Mouse (Mus musculus): Measurements from ENCODE around the gene Ndufs8. TPM values are rescaled to one million over a fixed set of nuclear protein-coding genes. Genes with fewer than 3 reads are reported as not detected.

Gene Ndufs8
- polyA plus RNA-seq, 1 experiment from 2014 or later, result 371 TPM

DNA sequence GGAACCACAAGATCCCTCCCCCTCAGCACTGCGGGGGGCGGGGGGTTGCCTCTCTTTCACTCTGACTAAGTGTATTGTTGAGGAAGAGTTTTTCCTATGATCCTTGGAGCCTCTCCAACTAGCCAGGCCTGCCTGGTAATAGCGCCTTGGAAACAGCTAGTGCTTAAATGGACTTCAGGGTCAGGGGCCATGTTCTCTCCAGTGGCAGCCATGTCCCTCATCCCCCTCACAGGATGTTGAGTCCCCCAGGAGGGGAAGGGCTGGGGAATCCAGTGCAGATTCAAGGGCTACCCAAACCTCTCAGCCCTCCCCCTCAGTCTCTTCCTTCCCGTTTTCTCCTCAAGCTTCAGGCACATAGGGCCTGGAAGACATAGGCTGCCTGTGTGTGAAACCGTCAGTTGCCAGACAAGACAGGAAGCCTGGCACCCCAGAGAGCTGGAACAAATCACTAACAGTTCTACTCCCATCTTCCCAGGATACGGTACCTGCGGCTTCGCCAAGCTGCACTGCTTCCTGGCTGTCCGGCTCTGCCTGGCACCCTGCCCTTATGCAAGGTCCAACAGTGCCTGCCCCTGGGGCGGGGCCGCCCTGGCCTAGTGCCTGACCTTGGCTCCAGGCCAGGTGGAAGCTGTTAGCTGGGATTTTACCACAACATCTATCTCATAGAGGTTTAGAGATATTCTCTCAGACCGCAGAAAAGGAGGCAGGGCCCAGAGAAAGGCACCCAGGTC is 16.8 kb upstream of the Ndufs8 start, which contains the start of gene Aldh3b1:
TSS of gene Aldh3b1 (minus strand) at position 598 of the 731 bp plus-strand sequence.
- H3K9ac ChIP-seq, result no peak within 1 kb of the TSS
- ATAC-seq (replicated peaks; ENCODE audit: insufficient number of reproducible peaks, insufficient read depth, low FRiP score, low read depth), result peak; percentile 74
- H3K4me3 ChIP-seq, result no peak within 1 kb of the TSS
- 32% methylated on average over 12 of the region's 12 CpGs for WGBS
- H3K9me3 ChIP-seq (replicated peaks), result no peaks in the 10 kb centered on the region
- H3K4me2 ChIP-seq, result peak within 1 kb of the TSS; percentile 31
- peaks cover 30% of the 10 kb centered on the region for H3K4me1 ChIP-seq (replicated peaks)
- peak within 1 kb of the TSS; percentile 84 for H3K27ac ChIP-seq
- H3K36me3 ChIP-seq, result no peaks in the 10 kb centered on the region
- H3K27me3 ChIP-seq, result no peaks in the 10 kb centered on the region

DNA sequence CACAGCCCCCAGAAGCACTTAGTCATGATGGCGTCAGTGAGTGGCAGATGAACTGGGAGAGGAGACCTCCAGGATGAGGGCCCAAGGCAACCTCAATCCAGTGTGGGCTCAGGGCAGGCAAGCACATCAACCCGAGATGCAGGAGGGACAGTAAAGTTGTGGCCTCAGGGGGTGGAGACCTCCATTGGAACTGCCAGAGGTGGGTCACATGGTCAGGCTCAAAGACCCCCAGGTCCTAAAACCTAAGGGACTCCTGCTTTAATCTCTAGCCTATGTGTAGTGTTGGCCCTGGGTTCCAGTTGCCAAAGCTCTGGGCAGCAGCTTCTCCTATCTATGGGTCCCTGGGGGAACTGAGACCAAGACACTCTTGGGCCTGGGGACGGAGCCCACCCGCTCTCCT is 16.2 kb upstream of the Ndufs8 start:
- H3K4me1 ChIP-seq (replicated peaks), result peaks cover 36% of the 10 kb centered on the region
- H3K27ac ChIP-seq, result peak overlapping the region; percentile 84
- H3K9me3 ChIP-seq (replicated peaks), result no peaks in the 10 kb centered on the region
- ATAC-seq (replicated peaks; ENCODE audit: insufficient number of reproducible peaks, insufficient read depth, low FRiP score, low read depth), result no peak
- H3K27me3 ChIP-seq, result no peaks in the 10 kb centered on the region
- H3K4me3 ChIP-seq, result no peak overlapping the region
- 71% methylated on average over 4 of the region's 4 CpGs for WGBS
- no peak overlapping the region for H3K9ac ChIP-seq
- H3K4me2 ChIP-seq, result no peak overlapping the region
- no peaks in the 10 kb centered on the region for H3K36me3 ChIP-seq

DNA sequence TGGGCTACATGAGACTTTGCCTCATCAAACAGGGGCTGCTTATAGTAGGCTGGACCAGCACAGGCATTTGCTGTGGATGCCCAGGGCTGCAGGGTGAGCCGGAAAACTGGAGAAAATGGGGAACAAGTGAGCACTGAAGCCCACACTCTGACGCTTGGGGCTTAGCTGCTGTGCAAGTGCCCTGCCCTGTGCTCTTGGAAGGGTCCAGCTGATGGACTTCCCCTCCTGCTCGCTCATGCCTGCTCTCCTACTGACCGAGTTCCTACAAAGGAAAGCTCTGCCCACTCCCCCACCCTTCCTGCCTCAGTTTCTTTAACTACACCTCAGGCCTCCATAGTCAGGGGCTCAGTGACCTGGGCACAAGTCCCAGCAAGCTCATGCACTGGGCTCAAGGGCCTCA is 15.4 kb upstream of the Ndufs8 start:
- H3K9me3 ChIP-seq (replicated peaks), result no peaks in the 10 kb centered on the region
- H3K4me2 ChIP-seq, result no peak overlapping the region
- no peak for ATAC-seq (replicated peaks; ENCODE audit: insufficient number of reproducible peaks, insufficient read depth, low FRiP score, low read depth)
- peaks cover 42% of the 10 kb centered on the region for H3K4me1 ChIP-seq (replicated peaks)
- H3K9ac ChIP-seq, result no peak overlapping the region
- no peaks in the 10 kb centered on the region for H3K36me3 ChIP-seq
- H3K27ac ChIP-seq, result no peak overlapping the region
- no peaks in the 10 kb centered on the region for H3K27me3 ChIP-seq
- WGBS, result 84% methylated on average over 4 of the region's 4 CpGs
- no peak overlapping the region for H3K4me3 ChIP-seq

DNA sequence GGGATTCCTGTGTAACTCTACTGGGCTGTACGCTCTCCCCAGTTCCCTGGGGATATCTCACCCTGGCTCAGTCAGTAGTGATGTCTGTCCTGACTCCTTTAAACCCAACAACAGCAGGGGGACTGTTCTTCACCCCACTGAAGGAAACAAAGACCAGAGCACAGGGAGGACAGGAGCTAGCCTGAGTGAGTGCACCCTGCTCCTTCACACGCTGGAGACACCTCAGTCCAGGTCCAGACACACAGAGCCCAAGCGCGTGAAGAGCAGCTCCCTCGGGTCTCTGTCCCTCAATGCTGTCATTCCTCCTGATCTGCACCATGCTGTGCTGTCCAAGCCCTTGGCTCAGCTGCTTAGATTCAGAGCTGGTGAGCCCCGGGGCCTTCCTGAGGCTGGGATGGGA is 14.1 kb upstream of the Ndufs8 start:
- Histone ChIP-seq H3K36me3 (no peaks in the 10 kb centered on the region), H3K4me3 (no peak overlapping the region), H3K9me3 (replicated peaks) (no peaks in the 10 kb centered on the region), H3K27me3 (no peaks in the 10 kb centered on the region), H3K4me1 (replicated peaks) (peaks cover 42% of the 10 kb centered on the region), H3K4me2 (no peak overlapping the region), H3K9ac (no peak overlapping the region), H3K27ac (no peak overlapping the region)
- no peak for ATAC-seq (replicated peaks; ENCODE audit: insufficient number of reproducible peaks, insufficient read depth, low FRiP score, low read depth)
- WGBS, result 63% methylated on average over 6 of the region's 6 CpGs

DNA sequence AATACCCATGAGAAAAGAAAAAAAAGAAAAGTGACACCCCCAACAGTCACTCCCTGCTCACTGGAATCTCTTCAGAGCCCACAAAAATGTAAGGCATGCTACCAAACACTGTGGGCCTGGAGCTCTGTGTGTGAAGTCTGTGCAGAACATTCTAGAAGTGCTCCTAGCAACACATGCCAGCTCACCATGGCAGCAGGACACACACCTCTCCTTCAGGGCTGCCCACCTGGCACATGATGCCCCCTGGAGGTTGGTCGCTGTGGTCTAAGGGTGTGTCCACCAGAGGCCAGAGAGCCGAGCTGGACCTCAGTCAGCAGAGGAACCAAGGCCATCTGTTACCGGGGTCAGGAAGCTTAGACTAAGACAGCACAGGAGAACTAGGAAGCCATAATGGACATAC is 13.7 kb upstream of the Ndufs8 start:
- no peak for ATAC-seq (replicated peaks; ENCODE audit: insufficient number of reproducible peaks, insufficient read depth, low FRiP score, low read depth)
- 59% methylated on average over 3 of the region's 3 CpGs for WGBS
- no peak overlapping the region for H3K27ac ChIP-seq

DNA sequence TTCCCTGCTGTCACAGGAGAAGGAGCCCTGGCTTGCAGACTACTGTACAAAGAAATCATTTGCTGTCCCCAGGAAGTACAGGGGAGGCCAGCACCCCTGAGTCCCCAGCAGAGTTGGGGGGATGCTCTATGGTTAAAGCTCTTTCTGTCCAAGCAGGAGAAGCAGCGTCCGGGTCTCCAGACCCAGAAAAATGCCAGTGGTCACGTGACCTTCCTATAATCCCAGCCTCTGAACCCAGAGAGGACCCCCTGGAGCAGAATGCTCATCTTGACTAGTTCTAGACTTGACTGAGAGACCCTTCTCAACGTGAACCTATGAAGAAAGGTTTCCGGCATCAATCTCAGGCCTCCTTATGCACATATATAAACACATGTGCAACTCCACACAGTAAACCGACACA is 13.3 kb upstream of the Ndufs8 start:
- H3K9me3 ChIP-seq (replicated peaks), result no peaks in the 10 kb centered on the region
- H3K27me3 ChIP-seq, result no peaks in the 10 kb centered on the region
- ATAC-seq (replicated peaks; ENCODE audit: insufficient number of reproducible peaks, insufficient read depth, low FRiP score, low read depth), result no peak
- no peak overlapping the region for H3K4me2 ChIP-seq
- peaks cover 42% of the 10 kb centered on the region for H3K4me1 ChIP-seq (replicated peaks)
- H3K9ac ChIP-seq, result no peak overlapping the region
- no peak overlapping the region for H3K27ac ChIP-seq
- 77% methylated on average over 6 of the region's 6 CpGs for WGBS
- no peak overlapping the region for H3K4me3 ChIP-seq
- no peaks in the 10 kb centered on the region for H3K36me3 ChIP-seq

More for the DNA sequence above, 13.7 kb upstream of the Ndufs8 start:
- Histone ChIP-seq H3K9me3 (replicated peaks) (no peaks in the 10 kb centered on the region), H3K9ac (no peak overlapping the region), H3K4me3 (no peak overlapping the region), H3K4me2 (no peak overlapping the region), H3K27me3 (no peaks in the 10 kb centered on the region), H3K36me3 (no peaks in the 10 kb centered on the region), H3K4me1 (replicated peaks) (peaks cover 42% of the 10 kb centered on the region)

DNA sequence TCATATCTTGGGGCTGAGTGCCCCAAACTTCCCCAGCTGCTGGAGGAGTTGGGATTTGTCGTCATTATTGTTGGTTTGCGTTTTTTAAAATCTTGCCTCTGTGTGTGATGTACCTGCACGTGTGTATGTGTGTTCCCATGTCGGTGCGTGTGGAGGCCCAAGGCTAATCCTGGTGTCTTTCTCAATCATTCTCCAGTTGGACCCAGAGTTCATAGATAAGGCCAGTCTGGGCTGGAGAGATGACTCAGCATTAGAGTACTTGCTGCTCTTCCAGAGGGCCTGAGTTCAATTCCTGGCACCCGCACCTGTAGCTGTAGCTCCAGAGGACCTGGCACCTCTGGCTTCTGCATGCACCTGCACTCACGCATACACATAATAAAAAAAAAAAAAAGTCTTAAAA is 12.3 kb upstream of the Ndufs8 start:
- Histone ChIP-seq H3K36me3 (no peaks in the 10 kb centered on the region), H3K27ac (no peak overlapping the region), H3K27me3 (no peaks in the 10 kb centered on the region), H3K9ac (no peak overlapping the region), H3K4me1 (replicated peaks) (peaks cover 32% of the 10 kb centered on the region), H3K4me3 (no peak overlapping the region), H3K9me3 (replicated peaks) (no peaks in the 10 kb centered on the region), H3K4me2 (no peak overlapping the region)
- WGBS, result 94% methylated on average over 7 of the region's 7 CpGs
- ATAC-seq (replicated peaks; ENCODE audit: insufficient number of reproducible peaks, insufficient read depth, low FRiP score, low read depth), result no peak

DNA sequence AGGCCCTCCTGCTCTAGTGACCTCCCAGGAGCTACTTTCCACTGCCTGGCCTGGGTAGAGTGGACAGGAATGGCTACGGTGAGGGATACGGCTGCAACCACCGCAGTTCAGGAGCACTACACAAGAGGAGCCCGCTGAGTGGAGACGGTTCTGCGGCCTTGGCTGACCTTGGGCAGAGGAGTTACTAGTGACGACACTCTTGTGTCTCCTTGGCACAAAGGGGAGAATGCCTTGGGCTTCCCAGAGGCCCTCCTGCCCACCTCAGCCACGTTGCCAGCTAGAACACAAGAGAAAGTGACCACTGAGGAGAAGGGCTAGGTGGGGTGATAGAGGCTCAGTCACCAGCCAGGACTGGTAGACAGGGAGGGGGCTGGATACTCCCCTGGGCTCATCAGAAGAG is 11.6 kb upstream of the Ndufs8 start:
- Histone ChIP-seq H3K36me3 (no peaks in the 10 kb centered on the region), H3K27ac (peak overlapping the region; percentile 51; the same call in 1 of the 2 replicates)
- WGBS, result 68% methylated on average over 8 of the region's 8 CpGs

DNA sequence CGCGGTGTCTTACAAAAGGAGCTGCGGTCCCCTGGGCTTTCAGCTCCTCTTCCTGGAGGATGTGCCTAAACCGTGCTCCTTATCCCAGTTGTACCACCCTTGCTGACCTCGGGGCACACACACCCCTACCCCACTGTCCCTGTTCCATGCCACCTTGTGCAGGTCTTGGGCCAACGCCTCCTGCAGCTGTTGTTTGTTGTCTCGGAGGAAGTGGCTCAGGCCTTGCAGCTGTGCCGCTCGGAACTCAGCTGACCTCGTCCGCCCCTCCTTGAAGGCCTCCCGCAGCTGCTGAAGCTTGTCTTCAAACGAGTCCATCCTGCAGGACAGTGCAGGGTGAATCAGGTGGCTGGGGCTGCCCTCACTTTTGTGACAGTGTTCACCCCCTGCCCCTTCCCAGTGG is 11.0 kb upstream of the Ndufs8 start:
- no peak overlapping the region for H3K4me3 ChIP-seq
- H3K27ac ChIP-seq, result peak overlapping the region; percentile 51
- no peaks in the 10 kb centered on the region for H3K9me3 ChIP-seq (replicated peaks)
- H3K36me3 ChIP-seq, result no peaks in the 10 kb centered on the region
- H3K9ac ChIP-seq, result no peak overlapping the region
- 56% methylated on average over 13 of the region's 13 CpGs for WGBS
- peaks cover 20% of the 10 kb centered on the region for H3K4me1 ChIP-seq (replicated peaks)
- ATAC-seq (replicated peaks; ENCODE audit: insufficient number of reproducible peaks, insufficient read depth, low FRiP score, low read depth), result no peak; the same call in 1 of the 2 replicates
- H3K4me2 ChIP-seq, result no peak overlapping the region
- no peaks in the 10 kb centered on the region for H3K27me3 ChIP-seq

More for the DNA sequence above, 11.6 kb upstream of the Ndufs8 start:
- ATAC-seq (replicated peaks; ENCODE audit: insufficient number of reproducible peaks, insufficient read depth, low FRiP score, low read depth), result no peak
- Histone ChIP-seq H3K4me1 (replicated peaks) (peaks cover 25% of the 10 kb centered on the region), H3K9me3 (replicated peaks) (no peaks in the 10 kb centered on the region), H3K9ac (no peak overlapping the region), H3K27me3 (no peaks in the 10 kb centered on the region), H3K4me2 (no peak overlapping the region), H3K4me3 (no peak overlapping the region)

DNA sequence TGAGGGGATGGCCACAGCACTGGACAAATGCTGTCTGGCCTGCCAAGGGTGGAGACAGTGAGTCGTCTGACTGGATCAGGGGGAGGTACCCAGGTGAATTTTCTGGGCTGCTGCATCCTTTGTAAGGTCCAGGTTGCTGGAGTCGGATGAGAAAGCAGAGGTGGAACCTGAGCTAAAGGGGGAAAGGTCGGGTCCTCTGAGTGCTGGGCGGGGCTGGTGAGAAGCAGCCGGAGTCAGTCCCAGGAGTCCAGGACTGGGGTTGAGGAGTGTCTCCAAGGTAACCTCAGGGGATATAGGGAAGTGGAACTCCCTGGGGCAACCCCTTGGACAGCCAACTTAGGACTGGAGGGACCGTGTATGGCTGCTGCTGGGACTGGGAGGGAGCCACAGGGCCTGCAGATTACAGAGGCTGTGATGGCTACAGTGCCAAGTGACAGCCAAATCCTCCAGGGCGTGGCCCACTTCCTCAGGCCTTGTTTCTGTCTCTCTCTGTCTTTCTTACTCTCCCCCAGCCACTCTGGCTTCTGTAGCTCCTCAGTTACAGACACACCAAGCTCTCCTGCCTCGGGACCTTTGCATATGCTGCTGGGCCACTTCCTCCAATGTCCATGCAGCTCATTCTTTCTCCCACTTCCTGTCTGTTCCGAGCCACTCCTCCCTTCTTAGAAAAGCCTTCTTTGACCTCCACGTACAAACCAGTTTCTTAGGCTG is 10.2 kb upstream of the Ndufs8 start:
- Histone ChIP-seq H3K36me3 (no peaks in the 10 kb centered on the region), H3K27ac (peak overlapping the region; percentile 51), H3K9me3 (replicated peaks) (no peaks in the 10 kb centered on the region), H3K9ac (no peak overlapping the region), H3K27me3 (no peaks in the 10 kb centered on the region), H3K4me3 (no peak overlapping the region), H3K4me2 (no peak overlapping the region), H3K4me1 (replicated peaks) (peaks cover 20% of the 10 kb centered on the region)
- ATAC-seq (replicated peaks; ENCODE audit: insufficient number of reproducible peaks, insufficient read depth, low FRiP score, low read depth), result no peak
- 50% methylated on average over 10 of the region's 10 CpGs for WGBS

DNA sequence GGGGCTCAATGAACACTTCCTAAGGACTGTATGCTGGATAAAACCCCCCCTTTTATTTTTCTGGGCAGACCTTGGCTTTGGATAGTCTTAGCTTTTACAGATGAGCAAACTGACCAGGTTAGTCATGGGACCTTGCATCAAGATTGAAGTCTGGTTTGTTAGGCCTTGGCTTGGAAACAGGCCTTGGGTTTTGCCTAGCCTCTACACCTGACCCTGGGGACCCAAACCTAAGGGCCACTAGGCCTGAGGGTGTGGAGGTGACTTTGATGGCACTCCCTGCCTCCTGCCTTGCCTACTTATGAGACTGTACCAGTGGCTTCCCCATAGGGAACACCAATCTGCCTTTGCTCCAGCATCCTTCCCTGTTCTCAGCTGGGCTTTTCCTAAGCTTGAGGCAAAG is 7.4 kb upstream of the Ndufs8 start:
- no peaks in the 10 kb centered on the region for H3K9me3 ChIP-seq (replicated peaks)
- no peak overlapping the region for H3K4me3 ChIP-seq
- no peak overlapping the region for H3K4me2 ChIP-seq
- H3K4me1 ChIP-seq (replicated peaks), result peaks cover 14% of the 10 kb centered on the region
- no peak overlapping the region for H3K27ac ChIP-seq
- no peak for ATAC-seq (replicated peaks; ENCODE audit: insufficient number of reproducible peaks, insufficient read depth, low FRiP score, low read depth)
- H3K9ac ChIP-seq, result no peak overlapping the region
- no peaks in the 10 kb centered on the region for H3K27me3 ChIP-seq
- no peaks in the 10 kb centered on the region for H3K36me3 ChIP-seq

DNA sequence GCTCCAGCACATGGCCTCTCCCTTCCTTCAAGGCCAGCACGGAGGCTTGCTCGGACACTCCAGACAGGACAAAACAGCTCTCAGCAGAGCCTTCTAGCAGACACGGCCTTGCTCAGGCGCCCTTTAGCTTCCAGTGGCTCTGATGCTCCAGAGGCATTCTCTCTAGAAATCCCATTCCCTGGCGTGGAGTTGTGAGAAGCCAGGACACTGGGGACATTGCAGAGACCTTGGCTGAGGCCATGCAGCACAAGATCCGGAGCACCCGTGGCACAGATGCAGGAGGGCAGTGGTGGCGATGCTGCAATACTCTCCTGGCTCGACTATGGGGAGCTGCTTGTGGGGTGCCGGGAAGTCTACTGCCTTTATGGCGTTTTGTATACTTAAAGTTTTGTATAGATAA is 4.2 kb upstream of the Ndufs8 start:
- peaks cover 15% of the 10 kb centered on the region for H3K4me1 ChIP-seq (replicated peaks)
- no peaks in the 10 kb centered on the region for H3K27me3 ChIP-seq
- WGBS, result 71% methylated on average over 11 of the region's 11 CpGs
- no peak overlapping the region for H3K4me2 ChIP-seq
- H3K9ac ChIP-seq, result no peak overlapping the region
- no peaks in the 10 kb centered on the region for H3K9me3 ChIP-seq (replicated peaks)
- no peaks in the 10 kb centered on the region for H3K36me3 ChIP-seq
- no peak overlapping the region for H3K27ac ChIP-seq
- H3K4me3 ChIP-seq, result no peak overlapping the region
- ATAC-seq (replicated peaks; ENCODE audit: insufficient number of reproducible peaks, insufficient read depth, low FRiP score, low read depth), result no peak
